Mouse (Mus musculus): ENCODE results near the gene Krtap11-1.

Krtap11-1 gene

DNA sequence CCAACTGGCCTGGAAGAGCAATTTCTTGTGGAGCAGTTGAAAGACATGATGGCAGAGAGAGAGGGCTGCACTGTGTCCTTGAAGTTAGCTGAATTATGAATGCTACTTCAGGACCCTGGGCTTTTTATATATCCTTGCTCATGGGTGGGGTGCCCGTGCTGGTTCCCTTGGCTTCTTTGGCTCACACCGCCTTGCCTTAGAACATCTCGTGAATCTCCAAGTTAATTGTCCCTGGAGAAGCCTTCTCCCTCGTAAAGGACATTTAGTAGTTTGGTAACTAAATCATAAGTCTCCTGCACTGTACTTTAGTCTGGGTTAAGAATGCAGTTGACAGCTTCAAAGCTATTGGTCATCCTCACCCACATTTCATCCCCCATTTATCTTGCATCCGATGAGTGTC, at the start of gene Krtap11-1:
Krtap11-1 (minus strand) TSS at position 101 of the 400 bp plus-strand sequence.
- no peak for DNase-seq (ENCODE audit: low read depth)

DNA sequence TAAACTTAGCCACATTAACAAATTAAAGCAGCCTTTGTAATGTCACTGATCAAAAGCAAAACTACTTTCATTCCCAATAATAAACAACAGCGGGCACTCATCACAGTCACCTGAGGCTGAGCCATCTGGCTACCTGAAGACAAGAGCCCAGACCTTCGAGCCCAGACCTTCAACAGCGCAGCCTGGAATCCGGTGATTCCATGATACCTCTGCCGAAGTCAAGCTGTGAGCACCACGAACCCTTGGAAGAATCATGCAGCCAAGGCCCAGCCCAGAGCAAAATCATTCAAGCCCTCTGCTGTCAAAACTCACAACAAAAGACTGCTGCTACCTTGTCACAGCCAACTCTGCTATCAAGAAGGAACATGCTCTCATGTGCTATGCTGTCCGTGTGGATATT, 47.2 kb upstream of the Krtap11-1 start:
- no peak for DNase-seq (ENCODE audit: low read depth)

DNA sequence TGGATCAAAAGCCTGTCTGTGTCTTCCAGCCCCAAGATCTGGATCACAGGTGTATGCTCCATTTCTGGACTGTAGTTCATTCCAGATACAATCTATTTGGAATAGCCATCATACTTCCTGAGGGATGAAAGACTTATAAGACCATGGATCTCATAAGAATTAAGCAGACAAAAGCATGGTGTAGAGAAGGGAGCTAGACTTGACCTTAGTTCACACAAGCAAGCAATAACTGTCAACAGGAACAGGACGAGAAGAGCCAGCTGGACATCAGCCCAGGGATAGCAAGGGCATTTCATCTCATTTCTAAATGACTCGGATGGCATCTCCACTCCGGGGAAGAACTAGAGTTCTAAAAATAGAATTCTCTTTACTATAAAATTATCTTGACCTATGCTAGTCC, 46.3 kb upstream of the Krtap11-1 start:
- DNase-seq (ENCODE audit: low read depth) = no peak

GRCm38 (mm10) chr16:89613726-89614125, 42.7 kb upstream of the Krtap11-1 start:
- DNase-seq (ENCODE audit: low read depth) = no peak

- no peak for DNase-seq (ENCODE audit: low read depth)
Measured at GRCm38 (mm10) chr16:89608791-89609185, 37.8 kb upstream of the Krtap11-1 start.

DNA sequence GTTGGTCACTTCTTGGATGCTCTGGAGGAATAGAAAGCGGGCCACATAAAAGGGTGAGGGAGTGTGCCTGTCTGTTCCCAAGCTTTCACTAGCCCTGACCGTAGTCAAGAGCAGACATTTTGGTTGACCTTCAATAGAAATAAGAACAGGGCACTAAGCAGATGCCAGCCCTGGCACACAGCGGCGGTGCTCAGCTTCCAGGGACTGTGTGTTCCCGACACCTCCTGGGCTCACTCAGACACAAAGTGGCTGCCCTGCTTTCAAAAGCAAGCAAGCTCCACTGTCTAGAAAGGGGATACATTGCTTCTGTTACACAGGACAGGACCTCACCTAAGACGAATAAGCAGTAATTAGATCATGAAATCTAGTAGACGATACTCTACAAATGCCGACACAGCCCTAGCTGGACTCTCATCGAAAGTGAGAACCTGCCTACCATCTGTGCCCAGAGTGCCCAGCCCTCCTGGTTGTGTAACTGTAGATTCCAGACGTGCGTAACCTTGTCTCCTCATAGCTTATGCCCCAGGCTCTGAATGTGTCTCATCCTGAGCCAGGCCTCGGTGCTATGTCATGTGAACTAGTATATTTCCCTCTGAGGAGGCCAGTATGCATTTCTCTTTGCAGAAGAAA, 37.3 kb upstream of the Krtap11-1 start:
- no peak for DNase-seq (ENCODE audit: low read depth)

- no peak for DNase-seq (ENCODE audit: low read depth)
Measured at GRCm38 (mm10) chr16:89606951-89607350, 36.0 kb upstream of the Krtap11-1 start.

DNA sequence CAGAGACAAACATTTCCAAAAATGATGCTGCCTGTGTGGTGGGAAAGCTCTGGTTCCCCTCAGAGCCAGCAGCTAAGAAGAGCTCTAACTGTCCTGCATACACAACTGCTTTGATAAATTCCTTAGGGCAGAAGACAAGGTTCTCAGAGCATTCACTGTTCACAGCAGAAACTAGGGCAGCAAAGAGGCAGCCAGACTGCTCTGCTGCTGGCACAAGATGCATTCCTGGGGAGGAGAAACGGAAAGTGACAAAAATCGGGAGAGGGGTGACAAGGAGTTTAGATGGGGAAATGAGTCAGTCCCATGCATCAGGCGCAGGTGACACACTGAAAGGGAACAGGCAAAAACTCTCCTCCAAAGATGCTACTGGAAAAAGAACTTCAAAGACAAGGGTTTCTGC, 16.2 kb upstream of the Krtap11-1 start:
- no peak for DNase-seq (ENCODE audit: low read depth)

GRCm38 (mm10) chr16:89585604-89586508, 14.9 kb upstream of the Krtap11-1 start:
- no peak for DNase-seq (ENCODE audit: low read depth)

- no peak for DNase-seq (ENCODE audit: low read depth)
Measured at GRCm38 (mm10) chr16:89581658-89582057, 10.7 kb upstream of the Krtap11-1 start.

- no peak for DNase-seq (ENCODE audit: low read depth)
Measured at GRCm38 (mm10) chr16:89570516-89570915, 467 bp downstream of the Krtap11-1 start.

DNA sequence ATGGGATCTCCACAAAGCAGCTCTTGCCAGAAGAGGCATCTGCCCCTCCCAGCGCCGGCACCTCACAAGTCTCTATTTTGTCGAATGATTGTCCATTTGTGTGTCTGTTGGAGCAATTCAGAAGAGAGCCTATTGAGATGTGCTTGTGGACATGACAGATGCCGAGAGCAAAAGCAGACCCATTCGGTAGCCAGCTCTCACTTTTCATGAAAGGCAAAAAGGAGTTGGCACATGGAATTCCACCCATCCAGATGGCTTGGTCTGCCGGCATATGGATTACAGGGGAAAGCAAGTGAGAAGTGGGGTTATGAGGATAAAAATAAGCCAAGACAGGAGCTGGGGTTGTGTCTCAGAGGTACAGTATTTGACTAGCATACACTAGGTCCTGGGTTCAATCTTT, 1.8 kb downstream of the Krtap11-1 start:
- no peak for DNase-seq (ENCODE audit: low read depth)

GRCm38 (mm10) chr16:89568141-89568540, 2.8 kb downstream of the Krtap11-1 start:
- DNase-seq (ENCODE audit: low read depth) = no peak

GRCm38 (mm10) chr16:89550298-89550697, 20.7 kb downstream of the Krtap11-1 start:
- DNase-seq (ENCODE audit: low read depth) = no peak

DNA sequence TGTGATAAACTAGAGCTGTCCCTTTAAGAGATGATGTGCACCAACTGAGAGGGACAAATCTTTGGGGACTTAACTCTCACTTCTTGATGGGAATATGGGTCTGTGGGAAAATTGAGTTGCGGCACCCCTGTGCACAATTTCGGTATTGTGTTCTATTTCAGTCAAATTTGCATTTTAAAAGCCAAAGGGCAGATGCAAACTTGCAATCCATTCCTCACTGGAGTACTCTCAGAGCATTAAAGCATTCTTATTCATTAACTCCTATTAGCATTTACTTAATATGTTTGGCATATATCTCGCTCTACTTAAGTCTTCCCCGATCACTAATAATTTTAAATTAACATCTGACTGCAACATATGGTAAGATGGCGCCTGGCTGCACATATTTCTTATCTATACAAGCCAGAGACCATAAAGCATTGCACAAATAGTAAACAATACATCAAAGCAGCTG, 32.9 kb downstream of the Krtap11-1 start:
- DNase-seq (ENCODE audit: low read depth) = no peak

DNA sequence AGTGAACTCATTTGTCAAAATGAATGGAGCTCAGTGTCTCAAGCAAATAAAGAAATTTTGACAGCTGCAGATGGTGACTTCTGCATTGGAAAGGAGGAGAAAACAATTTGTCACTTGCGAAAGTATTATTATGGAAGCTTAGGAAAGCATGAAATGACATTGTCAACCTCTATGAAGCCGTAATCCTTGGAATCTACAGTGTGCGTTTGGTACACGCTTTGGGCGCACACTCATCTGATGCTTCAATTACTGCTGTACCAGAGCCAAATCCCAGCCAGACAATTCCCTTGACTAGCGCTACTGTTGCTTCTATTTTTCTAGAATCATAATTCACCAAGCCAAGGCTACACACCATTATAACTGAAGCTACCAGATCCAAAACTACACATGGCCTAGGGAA, 33.6 kb downstream of the Krtap11-1 start:
- DNase-seq (ENCODE audit: low read depth) = no peak

DNA sequence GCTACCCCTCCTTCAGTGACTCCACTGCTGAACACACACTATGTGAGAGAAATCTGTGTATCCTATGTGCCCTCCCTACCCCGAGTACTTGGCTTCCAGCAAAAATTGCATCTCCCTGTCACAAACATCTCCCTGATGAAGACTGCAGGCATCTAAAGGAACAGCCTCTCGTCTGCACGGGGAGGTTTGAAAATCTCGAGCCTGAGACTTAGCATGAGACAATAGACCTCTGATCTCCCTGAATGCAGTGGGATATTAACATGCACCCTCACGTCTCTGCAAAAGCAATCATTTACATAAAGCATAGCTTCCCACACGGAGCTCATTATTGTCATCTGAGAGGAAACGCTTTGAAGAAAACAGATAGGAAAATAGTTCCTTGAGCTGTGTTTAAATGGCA, 40.4 kb downstream of the Krtap11-1 start:
- no peak for DNase-seq (ENCODE audit: low read depth)

DNA sequence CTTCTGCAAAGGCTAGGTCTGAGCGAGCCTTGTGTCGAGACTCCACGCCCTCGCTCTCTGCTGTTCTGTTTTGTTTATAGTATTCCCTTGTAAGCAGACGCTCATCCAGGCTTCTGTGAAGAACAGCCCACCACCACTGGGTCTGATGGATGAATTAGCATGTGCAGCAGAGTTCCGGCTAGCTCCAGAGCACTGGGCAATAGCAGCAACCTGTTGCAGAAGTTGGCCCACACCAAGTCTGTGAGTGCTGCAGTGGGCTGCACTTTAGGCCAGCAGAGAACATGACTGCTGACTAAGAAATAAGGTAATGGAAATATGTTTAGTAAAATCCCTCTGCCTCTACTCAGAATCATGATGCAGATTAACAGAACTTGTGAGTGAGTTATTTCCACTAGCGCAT, 41.1 kb downstream of the Krtap11-1 start:
- DNase-seq (ENCODE audit: low read depth) = no peak

DNA sequence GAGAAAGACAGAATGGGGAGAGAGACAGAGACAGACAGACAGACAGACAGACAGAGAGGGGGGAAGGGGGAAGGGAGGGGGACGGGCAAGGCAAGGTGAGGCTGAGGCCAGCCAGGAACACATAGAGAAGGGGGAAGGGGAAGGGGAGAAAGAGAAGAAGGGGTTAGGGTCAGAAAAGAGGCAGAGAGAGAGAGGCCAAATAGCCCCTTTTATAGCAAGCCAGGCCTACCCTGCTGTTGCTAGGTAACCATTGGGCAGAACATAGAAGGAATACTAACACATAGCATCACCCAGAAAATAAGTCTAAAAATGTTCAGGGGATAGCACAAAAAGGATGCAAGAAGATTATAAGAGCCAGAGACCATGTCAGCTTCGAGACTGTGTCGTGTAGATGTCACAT, 42.6 kb downstream of the Krtap11-1 start:
- no peak for DNase-seq (ENCODE audit: low read depth)

- no peak for DNase-seq (ENCODE audit: low read depth)
Measured at GRCm38 (mm10) chr16:89520996-89521395, 50.0 kb downstream of the Krtap11-1 start.

GRCm38 (mm10) chr16:89520555-89520954, 50.4 kb downstream of the Krtap11-1 start:
- no peak for DNase-seq (ENCODE audit: low read depth)

All from naive thymus-derived CD4-positive, alpha-beta T cell, adult 2 months (primary cell).